Mouse (Mus musculus) hindbrain, embryonic 14.5 days (tissue): ENCODE results near the gene Smarca2. TPM values are rescaled to one million over a fixed set of nuclear protein-coding genes. Genes with fewer than 3 reads are reported as not detected.
A peak's percentile ranks its signal among the peaks of the same experiment; 100 is the strongest.

Experiments used
- ATAC-seq: fragments of 200-750 bp; cut with Nextera tagmentation; 2 replicates; pipeline ENCODE4 v1.8.0; 2017; ENCODE audit warnings: moderate number of reproducible peaks, mild to moderate bottlenecking, moderate TSS enrichment, moderate library complexity; ENCODE audit not compliant: low FRiP score
- DNase-seq: peaks from one replicate; pipeline ENCODE4 v3.0.0-alpha.2; 2015; ENCODE audit warnings: low spot score
- H3K27ac ChIP-seq: fragments of 300-500 bp; sonication (generic); 2 replicates; pipeline ENCODE4 v1.5.1; 2014; ENCODE audit warnings: mild to moderate bottlenecking, moderate library complexity
- H3K27me3 ChIP-seq: fragments of 300-500 bp; sonication (generic); 2 replicates; pipeline ENCODE4 v1.6.1; 2014; ENCODE audit warnings: mild to moderate bottlenecking, low read length, mixed read lengths; ENCODE audit not compliant: control insufficient read depth, insufficient read depth
- H3K36me3 ChIP-seq: fragments of 300-500 bp; sonication (generic); replicated peaks from 2 replicates; pipeline ENCODE4 v1.6.1; 2014; ENCODE audit not compliant: control insufficient read depth, insufficient read depth
- H3K4me1 ChIP-seq: fragments of 300-500 bp; sonication (generic); replicated peaks from 2 replicates; pipeline ENCODE4 v1.6.1; 2014; ENCODE audit warnings: antibody characterized with exemption, low read length, mixed read lengths; ENCODE audit not compliant: control insufficient read depth, insufficient read depth
- H3K4me2 ChIP-seq: fragments of 300-500 bp; sonication (generic); replicated peaks from 2 replicates; pipeline ENCODE4 v1.6.1; 2014; ENCODE audit warnings: mild to moderate bottlenecking, moderate library complexity
- H3K4me3 ChIP-seq: fragments of 300-500 bp; sonication (generic); replicated peaks from 2 replicates; pipeline ENCODE4 v1.5.1; 2014; ENCODE audit warnings: mild to moderate bottlenecking, low read length
- H3K9ac ChIP-seq: fragments of 300-500 bp; sonication (generic); 2 replicates; pipeline ENCODE4 v1.6.1; 2014
- H3K9me3 ChIP-seq: fragments of 300-500 bp; sonication (generic); 2 replicates; pipeline ENCODE4 v1.6.1; 2016; ENCODE audit warnings: low read length; ENCODE audit not compliant: control insufficient read depth
- WGBS: fragments of 180-500 bp; shearing (Covaris S2); extraction: QIAGEN DNeasy Blood & Tissue Kit; methylation state at CpG from one replicate; pipeline ENCODE4 v1.1.7; 2014; 5-methylcytosine and 5-hydroxymethylcytosine counted together
- polyA plus RNA-seq: library from polyadenylated mRNA; unstranded; fragments of >200 nt; fragmentation: Nextera tagmentation; extraction: Ambion mirVana; gene quantifications from 2 replicates; pipeline ENCODE4 v1.2.1, GENCODE M21; 2014

Smarca2 gene
- polyA plus RNA-seq, 1 experiment from 2014 or later: 90.7 TPM

DNA sequence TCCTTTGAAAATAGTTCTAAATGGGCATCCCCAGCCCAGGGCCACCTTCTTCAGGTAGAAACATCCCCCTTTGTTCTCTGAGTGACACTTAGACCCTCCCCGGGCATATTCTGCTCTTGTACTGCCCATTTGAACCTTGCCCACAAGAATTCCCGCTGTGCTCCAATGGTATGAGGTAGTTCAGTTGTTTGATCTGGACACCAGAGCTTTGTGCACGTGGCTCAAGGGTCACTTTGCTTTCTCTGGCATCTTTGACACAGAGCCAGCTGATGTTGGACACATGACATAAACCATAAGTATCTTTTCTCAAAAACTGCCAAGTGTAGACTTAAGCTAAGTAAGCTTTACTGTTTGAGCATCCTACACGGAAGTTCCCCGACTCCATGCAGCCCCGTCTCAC, 151.1 kb downstream of the Smarca2 start:
- Histone ChIP-seq H3K4me3 (no peak overlapping the region), H3K9ac (no peak overlapping the region), H3K27ac (no peak overlapping the region), H3K36me3 (no peaks in the 10 kb centered on the region), H3K9me3 (no peaks in the 10 kb centered on the region), H3K27me3 (no peaks in the 10 kb centered on the region), H3K4me1 (peaks cover 15% of the 10 kb centered on the region), H3K4me2 (no peak overlapping the region)
- no peak for ATAC-seq
- WGBS: 91% methylated on average over 6 of the region's 6 CpGs
- no peak for DNase-seq

- DNase-seq (no peak), ATAC-seq (no peak)
- Histone ChIP-seq H3K4me1 (peaks cover 13% of the 10 kb centered on the region; the same call in 1 of the 2 replicates), H3K4me3 (no peak overlapping the region), H3K9ac (no peak overlapping the region), H3K9me3 (no peaks in the 10 kb centered on the region), H3K4me2 (no peak overlapping the region), H3K27me3 (no peaks in the 10 kb centered on the region), H3K27ac (no peak overlapping the region), H3K36me3 (no peaks in the 10 kb centered on the region)
- 87% methylated on average over 8 of the region's 8 CpGs for WGBS
Observed at GRCm38 (mm10) chr19:26756399-26756798, 151.5 kb downstream of the Smarca2 start.

GRCm38 (mm10) chr19:26758156-26758555, 153.3 kb downstream of the Smarca2 start:
- no peak overlapping the region for H3K4me2 ChIP-seq
- WGBS: 85% methylated on average over 8 of the region's 8 CpGs
- H3K4me1 ChIP-seq: peaks cover 8% of the 10 kb centered on the region; the same call in 1 of the 2 replicates
- DNase-seq: no peak
- H3K9me3 ChIP-seq: no peaks in the 10 kb centered on the region
- H3K4me3 ChIP-seq: no peak overlapping the region
- no peak overlapping the region for H3K27ac ChIP-seq
- no peak for ATAC-seq
- H3K27me3 ChIP-seq: no peaks in the 10 kb centered on the region
- H3K9ac ChIP-seq: no peak overlapping the region
- no peaks in the 10 kb centered on the region for H3K36me3 ChIP-seq

DNA sequence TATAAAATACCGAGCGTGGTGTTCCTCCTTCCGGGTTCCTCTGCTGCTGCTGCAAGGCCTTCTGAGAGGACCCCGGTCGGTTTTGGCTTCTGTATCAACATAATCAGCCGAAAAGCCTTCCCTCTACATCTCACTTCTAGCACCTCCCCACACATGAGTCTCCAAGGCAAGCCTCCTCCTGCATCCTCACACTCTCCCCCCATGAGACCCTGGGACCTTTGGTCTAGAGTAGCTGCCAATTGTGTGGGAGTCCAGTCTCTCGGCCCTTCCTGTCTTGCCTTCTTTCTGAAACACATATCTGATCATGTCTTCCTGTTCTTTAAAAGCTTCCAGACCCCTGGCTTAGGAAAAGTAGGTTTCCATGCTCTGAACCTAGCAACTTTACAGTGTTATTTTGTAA, 153.8 kb downstream of the Smarca2 start:
- Histone ChIP-seq H3K4me1 (peaks cover 4% of the 10 kb centered on the region; the same call in 1 of the 2 replicates), H3K36me3 (no peaks in the 10 kb centered on the region), H3K4me2 (no peak overlapping the region), H3K9ac (no peak overlapping the region), H3K27ac (no peak overlapping the region), H3K9me3 (no peaks in the 10 kb centered on the region), H3K27me3 (no peaks in the 10 kb centered on the region), H3K4me3 (no peak overlapping the region)
- ATAC-seq (no peak), DNase-seq (no peak)
- WGBS: 82% methylated on average over 7 of the region's 7 CpGs

GRCm38 (mm10) chr19:26759295-26759694, 154.4 kb downstream of the Smarca2 start:
- Histone ChIP-seq H3K9ac (no peak overlapping the region), H3K4me3 (no peak overlapping the region), H3K4me2 (no peak overlapping the region), H3K27ac (no peak overlapping the region), H3K4me1 (0 out of 2 replicates have a peak, but pooled peaks cover 2% of the 10 kb centered on the region), H3K36me3 (no peaks in the 10 kb centered on the region), H3K9me3 (no peaks in the 10 kb centered on the region), H3K27me3 (no peaks in the 10 kb centered on the region)
- 82% methylated on average over 13 of the region's 13 CpGs for WGBS
- DNase-seq (no peak), ATAC-seq (no peak)

- H3K36me3 ChIP-seq: no peaks in the 10 kb centered on the region
- ATAC-seq: no peak
- H3K9ac ChIP-seq: no peak overlapping the region; the same call in 1 of the 2 replicates
- 0 out of 2 replicates have a peak, but pooled peaks cover 2% of the 10 kb centered on the region for H3K4me1 ChIP-seq
- no peaks in the 10 kb centered on the region for H3K27me3 ChIP-seq
- no peak overlapping the region for H3K4me3 ChIP-seq
- no peak overlapping the region for H3K4me2 ChIP-seq
- no peak overlapping the region for H3K27ac ChIP-seq
- no peaks in the 10 kb centered on the region for H3K9me3 ChIP-seq
- no peak for DNase-seq
Observed at GRCm38 (mm10) chr19:26761257-26761656, 156.4 kb downstream of the Smarca2 start.

- Histone ChIP-seq H3K4me2 (no peak overlapping the region), H3K9ac (no peak overlapping the region), H3K4me3 (no peak overlapping the region), H3K36me3 (no peaks in the 10 kb centered on the region), H3K9me3 (no peaks in the 10 kb centered on the region), H3K27me3 (no peaks in the 10 kb centered on the region), H3K4me1 (peaks cover 18% of the 10 kb centered on the region), H3K27ac (no peak overlapping the region)
- WGBS: 92% methylated on average over 7 of the region's 7 CpGs
- DNase-seq (no peak), ATAC-seq (no peak)
Observed at GRCm38 (mm10) chr19:26765483-26765882, 160.6 kb downstream of the Smarca2 start.

GRCm38 (mm10) chr19:26767454-26767853, 162.6 kb downstream of the Smarca2 start:
- no peak overlapping the region for H3K4me3 ChIP-seq
- 77% methylated on average over 13 of the region's 13 CpGs for WGBS
- no peak overlapping the region for H3K4me2 ChIP-seq
- no peak overlapping the region for H3K9ac ChIP-seq
- H3K27ac ChIP-seq: peak overlapping the region; percentile 99; the same call in 1 of the 2 replicates
- H3K4me1 ChIP-seq: peaks cover 23% of the 10 kb centered on the region
- DNase-seq (no peak), ATAC-seq (no peak)
- no peaks in the 10 kb centered on the region for H3K9me3 ChIP-seq
- H3K36me3 ChIP-seq: 0 out of 2 replicates have a peak, but pooled peaks cover 4% of the 10 kb centered on the region
- H3K27me3 ChIP-seq: no peaks in the 10 kb centered on the region

DNA sequence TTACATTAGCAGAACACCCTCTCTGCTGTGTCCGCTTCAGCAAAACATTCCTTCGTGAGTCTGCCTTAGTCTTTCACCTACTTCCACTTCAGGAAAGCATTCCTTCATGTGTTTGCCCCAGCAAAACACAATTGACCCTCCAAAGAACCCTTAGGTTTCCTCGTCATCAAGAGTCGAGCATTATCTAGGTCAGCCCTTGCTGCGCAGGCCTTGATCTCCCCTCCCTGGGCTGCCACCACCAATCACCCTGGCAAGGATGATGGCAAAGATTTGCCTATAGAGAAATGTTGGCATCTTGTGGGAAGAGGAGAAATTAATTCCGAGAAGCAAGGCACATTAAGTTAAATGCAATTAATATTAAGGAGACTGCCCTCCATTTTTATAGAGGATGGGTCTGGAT, 163.1 kb downstream of the Smarca2 start:
- Histone ChIP-seq H3K27ac (peak overlapping the region; percentile 99), H3K4me2 (no peak overlapping the region), H3K36me3 (peaks cover 9% of the 10 kb centered on the region; the same call in 1 of the 2 replicates), H3K9me3 (no peaks in the 10 kb centered on the region), H3K9ac (no peak overlapping the region), H3K27me3 (no peaks in the 10 kb centered on the region), H3K4me3 (no peak overlapping the region), H3K4me1 (peaks cover 23% of the 10 kb centered on the region)
- WGBS: 92% methylated on average over 6 of the region's 6 CpGs
- DNase-seq (no peak), ATAC-seq (no peak)

DNA sequence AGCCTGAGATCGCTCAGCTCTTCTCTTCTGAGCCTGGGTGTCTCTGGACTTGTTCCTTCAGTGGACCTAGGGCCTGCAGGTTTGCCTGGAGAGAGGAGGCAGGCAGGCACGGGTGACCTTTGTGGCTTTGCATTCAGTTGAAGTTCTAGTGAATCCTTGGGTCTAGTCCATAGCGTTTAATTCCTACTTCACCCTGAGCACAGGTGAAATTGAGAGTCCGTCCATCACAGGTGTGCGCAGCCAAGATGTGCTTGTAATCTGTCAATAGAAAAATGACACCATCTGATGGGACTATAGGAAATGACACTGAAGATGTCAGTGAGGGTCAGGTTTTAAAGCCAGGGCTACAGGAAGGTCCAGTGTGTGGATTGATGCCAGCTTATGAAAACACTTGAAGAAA, 164.0 kb downstream of the Smarca2 start:
- no peaks in the 10 kb centered on the region for H3K27me3 ChIP-seq
- peaks cover 23% of the 10 kb centered on the region for H3K4me1 ChIP-seq
- H3K4me2 ChIP-seq: no peak overlapping the region
- no peak overlapping the region for H3K4me3 ChIP-seq
- DNase-seq (no peak), ATAC-seq (no peak)
- peaks cover 17% of the 10 kb centered on the region for H3K36me3 ChIP-seq
- WGBS: 76% methylated on average over 5 of the region's 5 CpGs
- no peak overlapping the region for H3K9ac ChIP-seq
- no peaks in the 10 kb centered on the region for H3K9me3 ChIP-seq
- peak overlapping the region; percentile 99 for H3K27ac ChIP-seq
